In the genomic region with DNA sequence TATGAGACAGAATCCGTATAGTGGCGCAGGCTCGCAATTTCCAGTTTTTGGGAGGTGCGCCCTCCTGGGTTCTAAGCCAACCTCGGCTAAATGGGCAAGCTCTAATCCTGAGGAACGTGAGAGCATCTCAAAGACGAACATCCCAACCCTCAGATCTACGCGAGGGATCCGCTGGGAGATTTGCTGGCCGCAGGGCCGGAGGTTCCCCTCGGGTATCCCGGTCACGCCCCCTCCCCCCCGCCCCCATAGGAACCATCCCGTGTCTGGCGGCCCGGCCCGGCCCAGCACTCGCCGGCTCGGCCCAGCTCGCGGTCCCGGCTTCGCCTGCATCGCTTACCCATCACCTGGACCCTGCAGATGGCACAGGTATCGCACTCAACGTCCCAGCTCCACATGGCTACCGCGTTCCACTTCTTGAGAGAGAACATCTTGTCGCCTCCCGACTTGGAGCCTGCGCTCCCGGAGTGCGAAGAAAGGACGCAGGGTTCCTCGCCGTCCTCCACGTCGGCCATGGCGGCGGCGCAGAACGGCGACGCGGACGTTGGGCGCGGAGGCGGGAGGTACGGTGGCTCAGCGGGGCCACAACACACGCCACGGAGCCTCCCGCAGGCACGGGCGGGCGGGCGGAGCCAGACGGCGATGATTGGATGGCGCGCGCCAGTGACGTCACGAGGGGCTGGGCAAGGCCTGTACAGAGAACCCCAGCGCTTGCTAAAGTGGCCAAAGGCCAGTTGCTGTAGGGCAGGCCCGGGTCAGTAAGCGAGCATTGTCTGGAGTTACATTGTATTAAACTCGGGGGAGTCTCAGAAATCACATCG, we compare ENCODE assay signal across 8 mouse cellular contexts. TPM values are rescaled to one million over a fixed set of nuclear protein-coding genes. Genes with fewer than 3 reads are reported as not detected.
DNase-seq lines count a peak whose midpoint lies in the region; ATAC-seq and TF ChIP-seq lines count a peak whose summit lies in the region.

Rnf7 (minus strand) TSS at position 605 of the 818 bp plus-strand sequence.

- peak within 1 kb of the TSS; percentile 70 for H3K4me2 ChIP-seq in CH12.LX (ENCODE audit: insufficient read depth, low read depth, poor library complexity, severe bottlenecking)
- peak within 1 kb of the TSS; percentile 77 for H3K4me2 ChIP-seq in forebrain, embryonic 11.5 days (ENCODE audit: low read depth, low read length, severe bottlenecking)
- H3K4me2 ChIP-seq in heart, embryonic 16.5 days (ENCODE audit: low read depth, low read length) = peak within 1 kb of the TSS; percentile 96
- peak within 1 kb of the TSS; percentile 81 for H3K4me2 ChIP-seq in liver, embryonic 15.5 days
- peak within 1 kb of the TSS; percentile 87 for H3K4me2 ChIP-seq in neural tube, embryonic 12.5 days (replicated peaks)

- H3K27me3 ChIP-seq in CH12.LX (replicated peaks) = no peaks in the 10 kb centered on the region
- H3K27me3 ChIP-seq in forebrain, embryonic 11.5 days (ENCODE audit: control insufficient read depth, insufficient read depth, low read length) = no peaks in the 10 kb centered on the region
- H3K27me3 ChIP-seq in heart, embryonic 16.5 days (ENCODE audit: control insufficient read depth, insufficient read depth, low read length) = no peaks in the 10 kb centered on the region
- no peaks in the 10 kb centered on the region for H3K27me3 ChIP-seq in liver, embryonic 15.5 days
- H3K27me3 ChIP-seq in neural tube, embryonic 12.5 days (replicated peaks) = no peaks in the 10 kb centered on the region

- in situ Hi-C loops in CH12.LX (cut with MboI; ENCODE audit: low pct_ligation_motif_present, low pct_unique_long_range_greater_than_20kb, low sequenced_read_pairs) = no loop called here

- TF ChIP-seq POLR2A in CH12.LX (IDR thresholded peaks at IDR 0.05; ENCODE audit: low read depth, low read length) = peak; percentile 82

- no peak for TF ChIP-seq EP300 in CH12.LX (IDR thresholded peaks at IDR 0.05; ENCODE audit: low read length)

- H3K36me3 ChIP-seq in CH12.LX (replicated peaks in 1 of 2; ENCODE audit: control insufficient read depth in 1 of 2, insufficient read depth in 1 of 2, low read length in 1 of 2) = peaks cover 0 to 26% of the 10 kb centered on the region in 2 experiments
- H3K36me3 ChIP-seq in forebrain, embryonic 11.5 days (ENCODE audit: control insufficient read depth, insufficient read depth, low read length) = no peaks in the 10 kb centered on the region; the same call in 1 of the 2 replicates
- H3K36me3 ChIP-seq in heart, embryonic 16.5 days (ENCODE audit: control insufficient read depth, insufficient read depth) = peaks cover 8% of the 10 kb centered on the region; the same call in 1 of the 2 replicates
- 0 out of 2 replicates have a peak, but pooled peaks cover 14% of the 10 kb centered on the region for H3K36me3 ChIP-seq in liver, embryonic 15.5 days (replicated peaks)
- H3K36me3 ChIP-seq in neural tube, embryonic 12.5 days = peaks cover 5% of the 10 kb centered on the region

- H3K27ac ChIP-seq in CH12.LX (ENCODE audit: insufficient read depth, low read depth) = peak within 1 kb of the TSS; percentile 59; the same call in 1 of the 2 replicates
- H3K27ac ChIP-seq in forebrain, embryonic 11.5 days (ENCODE audit: low read depth, low read length) = peak within 1 kb of the TSS; percentile 71
- peak within 1 kb of the TSS; percentile 87 for H3K27ac ChIP-seq in heart, embryonic 16.5 days (ENCODE audit: low read length)
- peak within 1 kb of the TSS; percentile 74 for H3K27ac ChIP-seq in liver, embryonic 15.5 days (replicated peaks)
- H3K27ac ChIP-seq in neural tube, embryonic 12.5 days = 0 out of 2 replicates have a peak within 1 kb of the TSS, but pooled peaks have one; percentile 64

- H3K4me1 ChIP-seq in CH12.LX (ENCODE audit: control insufficient read depth in 1 of 2, insufficient read depth in 2 of 2) = peaks cover 2 to 24% of the 10 kb centered on the region in 2 experiments; a peak in 3 of 4 replicates
- no peaks in the 10 kb centered on the region for H3K4me1 ChIP-seq in forebrain, embryonic 11.5 days (replicated peaks; ENCODE audit: control insufficient read depth, insufficient read depth, low read length)
- H3K4me1 ChIP-seq in heart, embryonic 16.5 days (ENCODE audit: control insufficient read depth, insufficient read depth, low read length) = peaks cover 7% of the 10 kb centered on the region
- H3K4me1 ChIP-seq in liver, embryonic 15.5 days (replicated peaks) = peaks cover 28% of the 10 kb centered on the region
- peaks cover 13% of the 10 kb centered on the region for H3K4me1 ChIP-seq in neural tube, embryonic 12.5 days

- WGBS in forebrain, embryonic 11.5 days = under 1% methylated on average over 72 of the region's 74 CpGs
- WGBS in heart, embryonic 16.5 days = 1% methylated on average over 74 of the region's 74 CpGs
- under 1% methylated on average over 74 of the region's 74 CpGs for WGBS in liver, embryonic 15.5 days (ENCODE audit: insufficient replicate concordance)
- under 1% methylated on average over 72 of the region's 74 CpGs for WGBS in neural tube, embryonic 12.5 days

- H3K4me3 ChIP-seq in CH12.LX (replicated peaks in 1 of 3; ENCODE audit: low read depth in 2 of 3, low read length in 2 of 3, poor library complexity in 1 of 3) = peak within 1 kb of the TSS; percentile 63 to 90 (median 81)
- peak within 1 kb of the TSS; percentile 89 for H3K4me3 ChIP-seq in forebrain, embryonic 11.5 days (ENCODE audit: low read depth, low read length)
- peak within 1 kb of the TSS; percentile 89 for H3K4me3 ChIP-seq in heart, embryonic 16.5 days (ENCODE audit: low read length)
- H3K4me3 ChIP-seq in liver, embryonic 15.5 days (replicated peaks) = peak within 1 kb of the TSS; percentile 73
- peak within 1 kb of the TSS; percentile 75 for H3K4me3 ChIP-seq in neural tube, embryonic 12.5 days

- TF ChIP-seq CTCF in CH12.LX (conservative IDR thresholded peaks at IDR 0.05 in 1 of 2, IDR thresholded peaks at IDR 0.05 in 1 of 2; ENCODE audit: low read depth in 2 of 2, low read length in 2 of 2) = no peak

- ATAC-seq in forebrain, embryonic 11.5 days (replicated peaks; ENCODE audit: low FRiP score) = peak; percentile 99
- peak; percentile 98 for ATAC-seq in heart, embryonic 16.5 days (replicated peaks; ENCODE audit: extremely low read depth, insufficient read depth, low FRiP score)
- peak; percentile 97 for ATAC-seq in liver, embryonic 15.5 days (ENCODE audit: insufficient read depth)
- peak; percentile 99 for ATAC-seq in neural tube, embryonic 12.5 days (ENCODE audit: low FRiP score, low read depth)

- no peaks in the 10 kb centered on the region for H3K9me3 ChIP-seq in CH12.LX (replicated peaks; ENCODE audit: low read length)
- H3K9me3 ChIP-seq in forebrain, embryonic 11.5 days (ENCODE audit: control insufficient read depth, low read length) = no peaks in the 10 kb centered on the region
- no peaks in the 10 kb centered on the region for H3K9me3 ChIP-seq in heart, embryonic 16.5 days (replicated peaks; ENCODE audit: control insufficient read depth, low read length)
- H3K9me3 ChIP-seq in liver, embryonic 15.5 days (replicated peaks) = no peaks in the 10 kb centered on the region
- no peaks in the 10 kb centered on the region for H3K9me3 ChIP-seq in neural tube, embryonic 12.5 days

- peak within 1 kb of the TSS; percentile 92 for H3K9ac ChIP-seq in CH12.LX (ENCODE audit: insufficient read depth, low read depth)
- H3K9ac ChIP-seq in forebrain, embryonic 11.5 days (ENCODE audit: low read length) = peak within 1 kb of the TSS; percentile 80
- peak within 1 kb of the TSS; percentile 94 for H3K9ac ChIP-seq in heart, embryonic 16.5 days (ENCODE audit: low read length)
- peak within 1 kb of the TSS; percentile 68 for H3K9ac ChIP-seq in liver, embryonic 15.5 days
- H3K9ac ChIP-seq in neural tube, embryonic 12.5 days = peak within 1 kb of the TSS; percentile 67

- peaks cover 40% of the 10 kb centered on the region for H3K79me2 ChIP-seq in CH12.LX (replicated peaks; ENCODE audit: control insufficient read depth, extremely low read depth, insufficient read depth, poor library complexity, severe bottlenecking)

- no peak for TF ChIP-seq RAD21 in CH12.LX (IDR thresholded peaks at IDR 0.05; ENCODE audit: low read depth, low read length)

- DNase-seq in CH12.LX (ENCODE audit: extremely low read depth) = peak; percentile 94
- DNase-seq in c-Kit-positive CD71-positive TER-119-negative erythroid progenitor cells, embryonic 14.5 days (ENCODE audit: low read depth) = peak; percentile 88
- DNase-seq in forebrain, embryonic 11.5 days (ENCODE audit: low spot score) = peak; percentile 100
- DNase-seq in kidney, postnatal 36 days = peak; percentile 99 to 100
- DNase-seq in telencephalon, adult 2 months (ENCODE audit: low read depth, low spot score) = peak; percentile 92

- dilution Hi-C loops in CH12.LX (cut with MboI; ENCODE audit: extremely low pct_ligation_motif_present, extremely low pct_unique_long_range_greater_than_20kb, low sequenced_read_pairs) = no loop called here

TF ChIP-seq in CH12.LX, 34 proteins besides CTCF, POLR2A, EP300 and RAD21 (continues in another document):
- TF ChIP-seq ZMIZ1 (IDR thresholded peaks at IDR 0.05; ENCODE audit: low read depth, low read length) = peak; percentile 51; the same call in 1 of the 2 replicates
- TF ChIP-seq SIN3A (IDR thresholded peaks at IDR 0.05; ENCODE audit: low read length) = peak; percentile 38; the same call in 1 of the 2 replicates
- TF ChIP-seq IRF4 (IDR thresholded peaks at IDR 0.05; ENCODE audit: low read depth, low read length) = peak; percentile 71
- TF ChIP-seq MYC (IDR thresholded peaks at IDR 0.05; ENCODE audit: low read depth, low read length) = 0 out of 2 replicates have a peak, but pooled peaks have one; percentile 19
- TF ChIP-seq MAX (IDR thresholded peaks at IDR 0.05; ENCODE audit: low read length) = peak; percentile 79
- TF ChIP-seq ELF1 (IDR thresholded peaks at IDR 0.05; ENCODE audit: low read depth, low read length) = peak; percentile 79
- TF ChIP-seq TCF12 (IDR thresholded peaks at IDR 0.05; ENCODE audit: low read depth, low read length) = peak; percentile 87
- TF ChIP-seq KAT2A (IDR thresholded peaks at IDR 0.05; ENCODE audit: insufficient replicate concordance, low read length) = peak; percentile 83; the same call in 1 of the 2 replicates
- no peak for TF ChIP-seq PAX5 (IDR thresholded peaks at IDR 0.05; ENCODE audit: low read length)
- TF ChIP-seq CHD1 (IDR thresholded peaks at IDR 0.05; ENCODE audit: low read depth, low read length) = no peak
- TF ChIP-seq JUND (conservative IDR thresholded peaks at IDR 0.05; ENCODE audit: low read depth, low read length) = no peak
- TF ChIP-seq UBTF (IDR thresholded peaks at IDR 0.05; ENCODE audit: low read depth, low read length) = no peak

RNA-seq across cellular contexts. Expression of gene Rnf7, which starts in this region (rescaled TPM):
- 131 and 141 TPM in 2 replicates for total RNA-seq in CH12.LX (2012; rRNA removed)
- total RNA-seq in CH12.LX (2014; rRNA removed) = 277 and 286 TPM in 2 replicates
- polyA plus RNA-seq in CH12.LX (2012; ENCODE audit: insufficient read length, low read depth) = 122 and 135 TPM in 2 replicates
- polyA plus RNA-seq in forebrain, embryonic 11.5 days (2014; fragmentation: Nextera tagmentation; extraction: Ambion mirVana) = 247 and 262 TPM in 2 replicates
- polyA plus RNA-seq in heart, embryonic 16.5 days (2015; fragmentation: Nextera tagmentation; extraction: Ambion mirVana) = 186 and 194 TPM in 2 replicates
- 56.0 and 59.1 TPM in 2 replicates for polyA plus RNA-seq in liver, embryonic 15.5 days (2015; fragmentation: Nextera tagmentation; extraction: Ambion mirVana)
- polyA plus RNA-seq in neural tube, embryonic 12.5 days (2016; fragmentation: Nextera tagmentation; extraction: Ambion mirVana) = 252 and 262 TPM in 2 replicates

Comparison
In these comparisons a context has a peak if more than half of its experiments do, and no peak if none do; other contexts are left out.
1. Peak in every context shown above with its lines: DNase-seq, ATAC-seq, H3K4me3 ChIP-seq and H3K27ac ChIP-seq.